Mouse (Mus musculus) limb, embryonic 12.5 days (tissue): ENCODE data around the gene Efs. TPM values are rescaled to one million over a fixed set of nuclear protein-coding genes. Genes with fewer than 3 reads are reported as not detected.

ENCODE experiments used
- ATAC-seq: fragments of 200-750 bp; cut with Nextera tagmentation; 2 replicates; pipeline ENCODE4 v1.8.0; 2017; ENCODE audit warnings: low read depth, moderate TSS enrichment; ENCODE audit not compliant: insufficient number of reproducible peaks, insufficient read depth, low FRiP score, low TSS enrichment
- H3K27ac ChIP-seq: fragments of 300-500 bp; sonication (generic); 2 replicates; pipeline ENCODE4 v1.5.1; 2016; ENCODE audit warnings: mild to moderate bottlenecking, moderate library complexity
- H3K27me3 ChIP-seq: fragments of 300-500 bp; sonication (generic); 2 replicates; pipeline ENCODE4 v1.6.1; 2016; ENCODE audit warnings: mild to moderate bottlenecking, moderate library complexity
- H3K36me3 ChIP-seq: fragments of 300-500 bp; sonication (generic); 2 replicates; pipeline ENCODE4 v1.6.1; 2016; ENCODE audit warnings: mild to moderate bottlenecking, moderate library complexity
- H3K4me1 ChIP-seq: fragments of 300-500 bp; sonication (generic); replicated peaks from 2 replicates; pipeline ENCODE4 v1.6.1; 2016
- H3K4me2 ChIP-seq: fragments of 300-500 bp; sonication (generic); 2 replicates; pipeline ENCODE4 v1.6.1; 2016; ENCODE audit warnings: mild to moderate bottlenecking, moderate library complexity
- H3K4me3 ChIP-seq: fragments of 300-500 bp; sonication (generic); replicated peaks from 2 replicates; pipeline ENCODE4 v1.5.1; 2016; ENCODE audit warnings: mild to moderate bottlenecking
- H3K9ac ChIP-seq: fragments of 300-500 bp; sonication (generic); replicated peaks from 2 replicates; pipeline ENCODE4 v1.6.1; 2016; ENCODE audit warnings: mild to moderate bottlenecking, moderate library complexity
- H3K9me3 ChIP-seq: fragments of 300-500 bp; sonication (generic); 2 replicates; pipeline ENCODE4 v1.6.1; 2016; ENCODE audit warnings: mild to moderate bottlenecking, moderate library complexity
- WGBS: fragments of 180-500 bp; shearing (Covaris S2); methylation state at CpG from one replicate; pipeline ENCODE4 v1.1.7; 2016; 5-methylcytosine and 5-hydroxymethylcytosine counted together
- polyA plus RNA-seq: library from polyadenylated mRNA; unstranded; fragments of >200 nt; fragmentation: Nextera tagmentation; extraction: Ambion mirVana; gene quantifications from 2 replicates; pipeline ENCODE4 v1.2.1, GENCODE M21; 2016

Efs gene
- polyA plus RNA-seq, 1 experiment from 2014 or later: 44.5 TPM

GRCm38 (mm10) chr14:54912886-54913285 lies 13.0 kb downstream of the Efs start, which contains the start of gene Slc22a17:
Gene Slc22a17, minus strand, starts transcription at chr14:54913132.
- Histone ChIP-seq H3K36me3 (peaks cover 66% of the 10 kb centered on the region), H3K4me1 (peaks cover 24% of the 10 kb centered on the region), H3K27me3 (no peaks in the 10 kb centered on the region), H3K9me3 (no peaks in the 10 kb centered on the region), H3K4me3 (peak within 1 kb of the TSS; percentile 98), H3K9ac (peak within 1 kb of the TSS; percentile 96), H3K27ac (peak within 1 kb of the TSS; percentile 90), H3K4me2 (peak within 1 kb of the TSS; percentile 95)
- ATAC-seq: peak; percentile 92
- WGBS: under 1% methylated on average over 27 of the region's 28 CpGs

GRCm38 (mm10) chr14:54912109-54912850 lies 13.6 kb downstream of the Efs start:
- Histone ChIP-seq H3K4me2 (peak overlapping the region; percentile 95), H3K9me3 (no peaks in the 10 kb centered on the region), H3K27me3 (no peaks in the 10 kb centered on the region), H3K36me3 (peaks cover 66% of the 10 kb centered on the region), H3K4me3 (peak overlapping the region; percentile 98), H3K4me1 (peaks cover 25% of the 10 kb centered on the region), H3K27ac (peak overlapping the region; percentile 90), H3K9ac (peak overlapping the region; percentile 96)
- ATAC-seq: peak; percentile 54; the same call in 1 of the 2 replicates
- WGBS: 2% methylated on average over 52 of the region's 69 CpGs

DNA sequence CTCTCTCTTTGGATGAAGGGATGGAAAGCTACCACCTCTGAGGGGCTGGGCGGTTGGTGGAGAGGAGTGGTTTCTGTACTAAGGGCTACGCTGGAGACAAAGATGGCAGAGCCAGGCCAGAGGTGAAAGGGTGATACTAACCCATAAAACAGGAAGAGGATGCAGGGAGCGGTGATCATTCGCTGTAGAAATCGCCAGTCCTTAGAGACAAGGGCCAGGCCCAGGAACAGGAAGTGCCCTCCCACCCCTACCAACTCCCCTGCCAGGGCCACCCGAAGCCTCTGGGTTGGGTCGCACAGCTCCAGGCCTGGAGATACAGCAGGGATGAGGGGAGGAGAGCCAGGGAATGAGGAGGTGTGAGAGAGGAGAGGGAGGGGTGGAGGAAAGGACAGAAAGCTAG lies 17.2 kb downstream of the Efs start:
- no peak for ATAC-seq
- Histone ChIP-seq H3K4me1 (peaks cover 21% of the 10 kb centered on the region), H3K27ac (no peak overlapping the region), H3K9ac (no peak overlapping the region), H3K27me3 (no peaks in the 10 kb centered on the region), H3K9me3 (no peaks in the 10 kb centered on the region), H3K36me3 (peaks cover 77% of the 10 kb centered on the region), H3K4me2 (no peak overlapping the region), H3K4me3 (no peak overlapping the region)
- 81% methylated on average over 7 of the region's 7 CpGs for WGBS

- H3K4me2 ChIP-seq: no peak overlapping the region
- peaks cover 52% of the 10 kb centered on the region for H3K36me3 ChIP-seq
- no peak overlapping the region for H3K9ac ChIP-seq
- peaks cover 4% of the 10 kb centered on the region; the same call in 1 of the 2 replicates for H3K4me1 ChIP-seq
- H3K27ac ChIP-seq: no peak overlapping the region
- no peak overlapping the region for H3K4me3 ChIP-seq
- H3K27me3 ChIP-seq: no peaks in the 10 kb centered on the region
- H3K9me3 ChIP-seq: no peaks in the 10 kb centered on the region
- WGBS: 88% methylated on average over 4 of the region's 4 CpGs
- no peak for ATAC-seq
These were observed 22.3 kb downstream of the Efs start for GRCm38 (mm10) chr14:54903641-54904040.

GRCm38 (mm10) chr14:54900383-54900782 lies 25.5 kb downstream of the Efs start:
- H3K36me3 ChIP-seq: peaks cover 52% of the 10 kb centered on the region
- no peaks in the 10 kb centered on the region for H3K27me3 ChIP-seq
- no peak for ATAC-seq
- H3K4me3 ChIP-seq: no peak overlapping the region
- H3K4me1 ChIP-seq: peaks cover 8% of the 10 kb centered on the region
- no peaks in the 10 kb centered on the region for H3K9me3 ChIP-seq
- peak overlapping the region; percentile 41; the same call in 1 of the 2 replicates for H3K27ac ChIP-seq
- H3K9ac ChIP-seq: no peak overlapping the region
- WGBS: under 1% methylated on average over 3 of the region's 3 CpGs
- H3K4me2 ChIP-seq: no peak overlapping the region

- 78% methylated on average over 2 of the region's 2 CpGs for WGBS
- Histone ChIP-seq H3K4me1 (peaks cover 13% of the 10 kb centered on the region), H3K27me3 (no peaks in the 10 kb centered on the region), H3K9me3 (no peaks in the 10 kb centered on the region), H3K9ac (no peak overlapping the region), H3K27ac (peak overlapping the region; percentile 23; the same call in 1 of the 2 replicates), H3K4me2 (no peak overlapping the region), H3K36me3 (peaks cover 38% of the 10 kb centered on the region), H3K4me3 (no peak overlapping the region)
- no peak for ATAC-seq
These were observed 28.5 kb downstream of the Efs start for GRCm38 (mm10) chr14:54897445-54897844.

GRCm38 (mm10) chr14:54894296-54895151 lies 31.4 kb downstream of the Efs start:
- H3K9ac ChIP-seq: peak overlapping the region; percentile 99
- under 1% methylated on average over 52 of the region's 54 CpGs for WGBS
- H3K27me3 ChIP-seq: no peaks in the 10 kb centered on the region
- H3K4me2 ChIP-seq: peak overlapping the region; percentile 83
- peaks cover 38% of the 10 kb centered on the region for H3K36me3 ChIP-seq
- no peaks in the 10 kb centered on the region for H3K9me3 ChIP-seq
- H3K4me3 ChIP-seq: peak overlapping the region; percentile 95
- peak overlapping the region; percentile 95 for H3K27ac ChIP-seq
- H3K4me1 ChIP-seq: peaks cover 13% of the 10 kb centered on the region
- peak; percentile 43 for ATAC-seq

DNA sequence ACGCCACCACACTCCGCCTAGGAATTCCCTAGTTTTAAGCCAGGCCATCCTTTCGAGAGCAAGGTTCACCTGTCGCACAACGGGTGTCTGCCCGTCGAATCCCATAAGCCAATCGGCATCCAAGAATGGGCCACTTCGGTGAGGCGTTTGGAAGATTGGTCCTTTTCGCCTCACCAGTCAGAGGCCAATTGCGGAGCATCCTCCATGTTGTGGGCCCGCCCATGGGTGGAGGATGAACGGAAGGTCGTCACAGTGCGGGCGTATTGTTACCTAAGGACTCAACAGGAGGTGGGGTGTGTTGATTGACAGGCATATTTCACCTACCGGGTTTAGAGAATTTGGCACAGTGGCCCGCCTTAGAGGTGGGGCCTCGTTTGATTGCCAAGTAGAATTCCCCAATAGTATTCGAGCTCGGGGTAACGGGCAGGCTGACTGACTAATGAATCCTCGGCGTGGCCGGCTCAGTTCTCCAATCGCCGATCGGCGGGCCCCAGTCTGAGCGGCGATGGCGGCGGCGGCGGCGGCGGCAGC lies 32.2 kb downstream of the Efs start:
- no peaks in the 10 kb centered on the region for H3K27me3 ChIP-seq
- peaks cover 33% of the 10 kb centered on the region for H3K36me3 ChIP-seq
- H3K9ac ChIP-seq: peak overlapping the region; percentile 99
- peak overlapping the region; percentile 83 for H3K4me2 ChIP-seq
- peak; percentile 99 for ATAC-seq
- no peaks in the 10 kb centered on the region for H3K9me3 ChIP-seq
- WGBS: under 1% methylated on average over 38 of the region's 38 CpGs
- H3K4me3 ChIP-seq: peak overlapping the region; percentile 95
- H3K27ac ChIP-seq: peak overlapping the region; percentile 95
- peaks cover 13% of the 10 kb centered on the region for H3K4me1 ChIP-seq

DNA sequence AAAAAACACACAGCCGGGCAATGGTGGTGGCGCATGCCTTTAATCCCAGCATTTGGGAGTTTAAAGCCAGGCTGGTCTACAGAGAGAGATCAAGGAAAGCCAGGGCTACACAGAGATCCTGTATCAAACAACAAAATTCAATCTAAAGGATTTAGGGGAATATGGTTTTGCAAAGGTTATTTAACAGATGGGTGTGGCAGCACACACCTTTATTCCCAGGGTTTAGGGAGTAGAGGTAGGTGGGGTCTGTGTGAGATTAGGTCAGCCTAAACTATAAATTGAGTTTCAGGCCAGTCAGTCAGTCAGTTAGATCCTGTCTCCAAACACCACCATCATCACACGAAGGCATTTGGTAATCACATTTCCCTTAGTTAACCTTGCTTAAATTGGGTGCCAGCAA lies 33.7 kb downstream of the Efs start, which contains the start of gene Pabpn1:
Pabpn1 (plus strand) TSS at position 301 of the 400 bp plus-strand sequence.
- no peak for ATAC-seq
- Histone ChIP-seq H3K4me2 (peak within 1 kb of the TSS; percentile 55), H3K9ac (no peak within 1 kb of the TSS), H3K4me3 (peak within 1 kb of the TSS; percentile 95), H3K27ac (peak within 1 kb of the TSS; percentile 75), H3K36me3 (peaks cover 18% of the 10 kb centered on the region), H3K4me1 (peaks cover 9% of the 10 kb centered on the region), H3K9me3 (no peaks in the 10 kb centered on the region), H3K27me3 (no peaks in the 10 kb centered on the region)
- WGBS: 90% methylated on average over 3 of the region's 3 CpGs

DNA sequence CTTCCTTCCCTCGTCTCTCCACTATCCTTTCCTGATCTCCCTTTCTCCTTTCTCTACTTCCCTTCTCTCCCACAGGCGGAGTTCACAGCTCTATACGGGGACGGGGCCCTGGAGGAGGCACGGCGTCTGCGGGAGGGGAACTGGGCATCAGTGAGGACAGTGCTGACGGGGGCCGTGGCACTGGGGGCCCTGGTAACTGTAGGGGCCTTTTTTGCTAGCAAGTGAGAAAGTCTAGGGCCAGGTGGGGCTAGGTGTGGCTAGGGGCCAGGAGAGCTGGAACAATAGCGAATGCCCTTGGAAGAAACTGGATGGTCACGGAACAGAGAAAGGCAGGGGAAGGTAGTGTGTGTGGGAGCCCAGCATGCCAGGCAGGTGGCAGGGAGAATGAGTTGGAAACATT lies 40.6 kb downstream of the Efs start:
- ATAC-seq: no peak
- Histone ChIP-seq H3K4me2 (peak overlapping the region; percentile 79), H3K27ac (no peak overlapping the region), H3K9me3 (no peaks in the 10 kb centered on the region), H3K4me3 (0 out of 2 replicates have a peak overlapping the region, but pooled peaks have one; percentile 4), H3K4me1 (peaks cover 24% of the 10 kb centered on the region), H3K9ac (peak overlapping the region; percentile 12; the same call in 1 of the 2 replicates), H3K36me3 (peaks cover 16% of the 10 kb centered on the region), H3K27me3 (no peaks in the 10 kb centered on the region)
- WGBS: 92% methylated on average over 11 of the region's 11 CpGs
